Mouse (Mus musculus): ENCODE measurements at regions not wholly inside any gene's neighbourhood (a gene's known extent, or its start where the extent isn't known, plus 50 kb on each side); places are given as distances from the start of the nearest gene placed in this dataset.

DNA sequence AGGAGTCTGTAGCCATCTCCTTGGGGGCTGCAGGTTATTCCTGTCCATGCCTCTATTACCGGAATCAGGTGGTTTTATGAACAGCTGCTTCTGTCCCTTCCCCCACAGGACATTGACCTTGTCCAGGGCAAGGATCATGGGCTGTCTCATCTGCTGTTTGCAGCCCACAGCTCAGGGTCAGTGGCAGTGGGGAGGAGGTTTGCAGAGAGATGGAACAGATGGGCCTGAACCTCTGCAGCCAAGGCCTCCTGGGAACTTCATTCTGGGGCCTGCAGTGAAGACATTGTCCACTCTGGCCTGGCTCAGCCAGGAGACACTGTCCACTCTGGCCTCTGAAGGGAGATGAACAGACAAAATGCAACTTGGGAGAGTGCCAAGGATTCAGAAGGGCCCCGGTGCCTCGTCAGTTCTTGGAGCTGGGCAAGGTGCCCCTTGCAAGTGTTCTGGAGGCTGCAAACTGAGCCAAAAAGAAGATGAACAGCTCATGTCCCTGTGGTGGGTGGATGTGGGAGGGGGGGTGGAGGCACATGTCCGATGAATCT lies 109.9 kb upstream of the Sdk2 start:
- DNase-seq (ENCODE audit: inconsistent ontology term): no peak

DNA sequence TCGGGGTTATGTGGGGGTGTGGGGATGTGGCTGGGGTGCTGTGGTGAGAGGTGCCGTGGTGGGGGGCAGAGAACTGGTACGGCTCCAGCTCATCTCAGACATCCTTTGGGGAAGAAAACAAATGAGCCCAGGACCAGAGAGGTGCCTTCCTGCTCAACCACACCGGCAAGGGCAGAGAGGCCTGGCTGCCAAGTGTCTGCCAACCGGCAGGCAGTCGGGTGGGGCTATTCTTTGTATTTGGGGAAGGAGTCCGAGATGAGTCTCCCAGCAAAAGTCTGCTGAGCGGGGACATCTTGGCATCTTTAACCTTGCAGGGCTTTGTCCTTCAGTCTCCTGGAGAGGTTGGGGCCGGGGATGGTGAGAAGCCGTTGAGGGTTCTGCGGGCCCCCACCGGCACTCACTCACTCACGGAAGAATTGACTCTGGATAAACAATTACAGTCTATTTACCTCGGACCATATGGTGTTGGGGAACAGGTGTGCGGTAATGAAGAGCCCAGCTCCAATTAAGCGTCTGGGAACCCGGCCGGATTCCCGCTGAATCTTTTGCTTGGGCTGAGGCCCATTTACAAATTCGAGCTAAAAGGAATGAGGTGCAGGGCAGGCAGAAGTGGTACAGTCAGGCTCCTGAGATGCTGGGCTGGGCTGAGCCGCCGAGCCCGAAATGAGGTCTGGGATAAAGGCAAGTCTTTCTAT lies 108.7 kb upstream of the Sdk2 start:
- peak; percentile 63 for DNase-seq (ENCODE audit: inconsistent ontology term)

GRCm38 (mm10) chr11:114174871-114175270 lies 108.0 kb upstream of the Sdk2 start:
- no peak for DNase-seq (ENCODE audit: inconsistent ontology term)

DNA sequence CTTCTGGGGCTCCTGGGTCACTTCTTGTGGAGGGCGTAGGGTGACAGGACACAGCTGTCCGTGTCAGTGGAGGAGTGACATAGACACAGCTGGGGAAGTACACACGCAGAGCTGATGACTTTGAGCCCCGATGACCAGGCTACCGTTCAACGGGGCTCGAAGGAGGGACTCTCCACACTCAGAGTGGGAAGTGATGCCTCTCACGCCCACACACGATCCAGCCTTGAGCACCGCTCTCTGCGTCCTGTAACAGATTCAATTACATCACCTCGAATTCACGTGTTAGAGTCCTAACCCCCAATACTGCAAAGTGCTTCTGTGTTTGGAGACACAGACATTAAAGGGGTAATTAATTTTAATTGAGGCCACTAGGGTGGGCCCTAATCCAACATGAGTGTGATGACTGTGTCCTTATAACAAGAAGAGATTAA lies 101.4 kb upstream of the Sdk2 start:
- DNase-seq (ENCODE audit: inconsistent ontology term): peak; percentile 4

DNA sequence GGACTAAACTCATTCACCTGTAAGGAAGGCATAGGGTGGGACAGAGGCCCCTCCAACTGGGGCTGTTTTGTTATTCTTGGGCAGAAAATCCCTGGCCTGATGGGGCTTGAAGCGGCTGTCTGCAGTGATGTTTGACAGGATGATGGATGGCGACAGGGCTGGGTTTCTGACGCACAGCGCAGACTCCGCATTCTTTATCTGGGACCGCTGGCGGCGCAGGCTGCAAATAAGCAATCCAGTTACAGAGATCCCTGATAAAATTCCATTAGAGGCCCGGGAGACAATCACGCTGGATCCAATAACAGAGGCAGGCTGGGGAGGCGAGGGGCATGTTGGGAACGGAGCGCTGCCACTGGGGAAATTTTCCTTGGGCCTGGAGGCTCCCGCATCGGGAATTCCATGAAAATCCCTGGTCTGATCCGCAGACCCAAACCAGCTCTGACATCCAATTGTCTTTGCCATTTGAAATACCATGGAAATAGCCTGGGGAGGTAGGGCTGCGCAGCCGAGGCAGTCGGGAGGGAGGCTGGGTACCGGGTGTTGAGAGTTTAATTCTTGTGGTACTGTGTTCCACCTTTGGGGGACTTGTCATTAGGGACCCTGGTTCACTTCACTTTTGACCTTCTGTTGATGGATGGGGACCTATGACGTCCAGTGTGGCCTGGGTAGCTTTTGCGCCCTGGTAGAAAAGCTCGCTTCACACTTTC lies 99.0 kb upstream of the Sdk2 start:
- DNase-seq (ENCODE audit: inconsistent ontology term): no peak

GRCm38 (mm10) chr11:114152716-114153115 lies 85.9 kb upstream of the Sdk2 start:
- DNase-seq (ENCODE audit: inconsistent ontology term): peak; percentile 5

DNA sequence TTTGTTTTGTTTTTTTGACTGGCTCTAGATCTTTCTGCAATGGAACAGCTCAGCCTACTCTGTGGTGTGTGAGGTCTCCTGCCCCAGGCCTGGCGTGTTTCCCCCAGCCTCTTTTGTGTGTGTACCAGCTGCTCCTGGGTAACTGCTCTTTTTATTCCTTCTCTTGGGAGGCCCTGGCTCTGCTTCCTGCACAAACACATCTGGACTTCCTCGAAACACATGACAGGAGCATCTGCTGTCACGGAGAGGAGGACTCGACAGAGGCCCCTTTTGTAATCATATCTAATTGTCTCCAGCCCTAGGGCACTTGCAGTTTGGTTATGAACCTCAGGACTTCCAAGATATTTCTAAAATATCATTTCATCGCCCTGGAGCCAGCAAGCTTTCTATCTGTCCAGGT lies 79.5 kb upstream of the Sdk2 start:
- no peak for DNase-seq (ENCODE audit: inconsistent ontology term)

GRCm38 (mm10) chr11:114129270-114129669 lies 62.4 kb upstream of the Sdk2 start:
- no peak for DNase-seq (ENCODE audit: inconsistent ontology term)

DNA sequence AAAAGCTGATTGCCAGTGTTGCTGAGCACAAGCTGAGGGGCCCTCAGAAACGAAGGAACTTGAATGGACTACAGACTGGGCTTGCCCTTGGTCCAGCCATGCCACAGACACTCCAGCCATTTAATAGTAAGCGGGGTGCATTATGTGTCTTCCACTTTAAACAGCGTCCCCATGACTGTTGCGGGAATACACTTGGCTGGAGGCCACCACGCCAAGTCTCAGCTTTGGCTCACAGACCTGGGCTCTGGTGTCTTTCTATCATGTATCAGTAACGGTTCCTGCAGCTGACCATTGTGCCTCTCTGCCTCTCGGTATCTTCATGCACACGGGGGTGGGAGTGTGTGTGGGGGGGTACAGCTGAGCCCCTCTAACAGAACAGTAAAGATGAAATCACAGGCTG lies 62.0 kb upstream of the Sdk2 start:
- DNase-seq (ENCODE audit: inconsistent ontology term): no peak

DNA sequence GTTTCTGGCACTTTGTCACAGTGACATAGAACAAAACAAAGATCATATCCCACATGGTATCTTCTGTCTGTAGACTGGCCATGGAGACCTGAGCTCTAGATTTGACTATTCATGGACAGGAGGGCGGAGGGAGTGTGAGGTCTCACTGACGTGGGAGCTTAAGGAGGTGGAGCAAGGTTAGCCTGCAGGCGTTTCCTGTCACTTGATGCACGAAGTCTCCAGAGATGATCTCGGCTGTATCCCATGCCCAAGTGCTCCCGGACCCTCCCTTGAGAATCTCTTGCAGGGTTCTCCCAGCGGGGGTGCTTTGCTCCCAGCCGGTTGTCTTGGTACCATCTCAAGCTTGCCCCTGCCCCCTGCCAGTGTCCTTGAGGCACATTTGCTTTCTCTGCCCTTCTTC lies 60.6 kb upstream of the Sdk2 start:
- DNase-seq (ENCODE audit: inconsistent ontology term): no peak

- DNase-seq (ENCODE audit: inconsistent ontology term): no peak
These were observed 55.3 kb upstream of the Sdk2 start for GRCm38 (mm10) chr11:114122175-114122574.

GRCm38 (mm10) chr11:114119135-114119534 lies 52.3 kb upstream of the Sdk2 start:
- peak; percentile 13 for DNase-seq (ENCODE audit: inconsistent ontology term)

Measured in Muller cell, postnatal 12 days (primary cell).